In genomic region chr17:34183564-34184219, GRCm38 (mm10) we compare ENCODE assay signal across 22 mouse cellular contexts. TPM values are rescaled to one million over a fixed set of nuclear protein-coding genes. Genes with fewer than 3 reads are reported as not detected.
DNase-seq lines count a peak whose midpoint lies in the region; ATAC-seq lines count a peak whose summit lies in the region.
"Had no signal": no experiment of that assay in that cellular context is flagged by ENCODE, and none has a peak within 500 bp of the region (broad histone marks: within the 10 kb centered on the region; RNA-seq: fewer than 3 reads in every experiment).

No protein-coding gene starts in this region.

- peaks cover 32% of the 10 kb centered on the region for H3K4me1 ChIP-seq in megakaryocyte, embryonic 14.5 days

- H3K27me3 ChIP-seq in megakaryocyte, embryonic 14.5 days (replicated peaks) = no peaks in the 10 kb centered on the region

- DNase-seq in heart, adult 11 months = peak; percentile 87
- DNase-seq in heart, adult 9 months (ENCODE audit: low spot score in 2 of 2) = no peak
- DNase-seq in spleen, postnatal 36 days (ENCODE audit: low spot score in 2 of 2) = no peak
- DNase-seq: adrenal gland, adult 8-10 months; adrenal gland, postnatal 14 days; adrenal gland, postnatal 36 days; B cell, adult 2 months; cerebellum, adult 11-12 months; cerebellum, adult 2 months; cerebellum, adult 9-10 months; cerebellum, postnatal 10 days; cerebellum, postnatal 25 days; forebrain, postnatal 0 days had no signal

- H3K36me3 ChIP-seq in megakaryocyte, embryonic 14.5 days (replicated peaks; ENCODE audit: low read length) = peaks cover 40% of the 10 kb centered on the region
- H3K36me3 ChIP-seq: embryonic facial prominence, embryonic 10.5 days; embryonic facial prominence, embryonic 12.5 days; forebrain, embryonic 15.5 days had no signal

- no peaks in the 10 kb centered on the region for H3K9me3 ChIP-seq in megakaryocyte, embryonic 14.5 days
- H3K9me3 ChIP-seq: embryonic facial prominence, embryonic 10.5 days; embryonic facial prominence, embryonic 12.5 days; forebrain, embryonic 13.5 days; forebrain, embryonic 15.5 days had no signal

- H3K4me3 ChIP-seq in megakaryocyte, embryonic 14.5 days (replicated peaks) = peak overlapping the region; percentile 38
- H3K4me3 ChIP-seq: embryonic facial prominence, embryonic 10.5 days; embryonic facial prominence, embryonic 12.5 days; forebrain, embryonic 13.5 days; forebrain, embryonic 15.5 days had no signal

- no peak for ATAC-seq in megakaryocyte, adult 5-6 weeks (ENCODE audit: poor library complexity, severe bottlenecking)
- ATAC-seq: activated CD4-positive, CD25-positive, alpha-beta regulatory T cell, adult 4 months; CD4-positive, CD25-positive, alpha-beta regulatory T cell, adult 4 months; forebrain, embryonic 13.5 days; forebrain, embryonic 15.5 days; forebrain, postnatal 0 days; Patski had no signal

RNA-seq across cellular contexts. Expression of gene Tap1, which starts 3.7 kb away (rescaled TPM):
- 27.1 and 27.9 TPM in 2 replicates for polyA plus RNA-seq in megakaryocyte, embryonic 14.5 days (2012; ENCODE audit: insufficient read depth, low replicate concordance)
- total RNA-seq in megakaryocyte, adult 5-6 weeks (2015) = 43.4 and 46.2 TPM in 2 replicates
- 96.5 and 101 TPM in 2 replicates for total RNA-seq in megakaryocyte, adult 5-6 weeks (2017)

RNA-seq across cellular contexts. Expression of gene Psmb9, which starts 3.9 kb away (rescaled TPM):
- polyA plus RNA-seq in megakaryocyte, embryonic 14.5 days (2012; ENCODE audit: insufficient read depth, low replicate concordance) = 15.3 and 32.2 TPM in 2 replicates
- total RNA-seq in megakaryocyte, adult 5-6 weeks (2015) = 142 and 149 TPM in 2 replicates
- 78.7 and 125 TPM in 2 replicates for total RNA-seq in megakaryocyte, adult 5-6 weeks (2017)

RNA-seq across cellular contexts. Expression of gene Psmb8, which starts 13.8 kb away (rescaled TPM):
- 16.6 and 74.9 TPM in 2 replicates for polyA plus RNA-seq in megakaryocyte, embryonic 14.5 days (2012; ENCODE audit: insufficient read depth, low replicate concordance)
- 230 and 263 TPM in 2 replicates for total RNA-seq in megakaryocyte, adult 5-6 weeks (2015)
- total RNA-seq in megakaryocyte, adult 5-6 weeks (2017) = 339 and 455 TPM in 2 replicates

RNA-seq across cellular contexts. Expression of gene Tap2, which starts 19.6 kb away (rescaled TPM):
- 87.3 and 103 TPM in 2 replicates for polyA plus RNA-seq in megakaryocyte, embryonic 14.5 days (2012; ENCODE audit: insufficient read depth, low replicate concordance)
- 6.4 and 7.1 TPM in 2 replicates for total RNA-seq in megakaryocyte, adult 5-6 weeks (2015)
- total RNA-seq in megakaryocyte, adult 5-6 weeks (2017) = 34.2 and 35.9 TPM in 2 replicates

RNA-seq across cellular contexts. Expression of gene H2-DMb1, which starts 30.8 kb away (rescaled TPM):
- 1.1 TPM in 1 of 2 replicates, not detected in the other for polyA plus RNA-seq in megakaryocyte, embryonic 14.5 days (2012; ENCODE audit: insufficient read depth, low replicate concordance)
- total RNA-seq in megakaryocyte, adult 5-6 weeks (2015) = 105 and 109 TPM in 2 replicates
- 110 and 132 TPM in 2 replicates for total RNA-seq in megakaryocyte, adult 5-6 weeks (2017)
- polyA plus RNA-seq: forebrain, embryonic 13.5 days had no signal
